ENCODE assay signal across 17 mouse cellular contexts in genomic region chr4:133065894-133066386, GRCm38 (mm10). TPM values are rescaled to one million over a fixed set of nuclear protein-coding genes. Genes with fewer than 3 reads are reported as not detected.
DNase-seq lines count a peak whose midpoint lies in the region; ATAC-seq and TF ChIP-seq lines count a peak whose summit lies in the region.
"Had no signal": no experiment of that assay in that cellular context is flagged by ENCODE, and none has a peak within 500 bp of the region (broad histone marks: within the 10 kb centered on the region; RNA-seq: fewer than 3 reads in every experiment).

No protein-coding gene starts in this region.

- intact Hi-C loops in heart, postnatal 36 days (cut with DNase I) = no loop called here
- intact Hi-C loops in left cerebral cortex, adult 2 months (cut with DNase I) = no loop called here
- intact Hi-C loops in left cerebral cortex, postnatal 4 days (cut with DNase I) = no loop called here
- intact Hi-C loops in left cerebral cortex, postnatal 36 days (cut with DNase I) = no loop called here

- H3K36me3 ChIP-seq in neural tube, embryonic 15.5 days = peaks cover 75% of the 10 kb centered on the region

- no peaks in the 10 kb centered on the region for H3K27me3 ChIP-seq in neural tube, embryonic 15.5 days (replicated peaks)
- H3K27me3 ChIP-seq: embryonic facial prominence, embryonic 15.5 days; stomach, embryonic 15.5 days had no signal

- WGBS in neural tube, embryonic 15.5 days = 93% methylated on average over 14 of the region's 14 CpGs

- H3K9me3 ChIP-seq in neural tube, embryonic 15.5 days (replicated peaks) = no peaks in the 10 kb centered on the region
- H3K9me3 ChIP-seq: embryonic facial prominence, embryonic 15.5 days; hindbrain, embryonic 10.5 days; stomach, embryonic 15.5 days had no signal

- ATAC-seq in neural tube, embryonic 15.5 days (ENCODE audit: low FRiP score) = no peak
- ATAC-seq: forebrain, embryonic 14.5 days had no signal

- peak; percentile 91 for DNase-seq in heart, adult 11 months
- no peak for DNase-seq in heart, postnatal 36 days
- no peak for DNase-seq in left cerebral cortex, adult 2 months (ENCODE audit: extremely low spot score in 1 of 2, low spot score in 2 of 2)
- no peak for DNase-seq in left cerebral cortex, postnatal 4 days
- peak; percentile 35 for DNase-seq in thymus, postnatal 14 days
- no peak for DNase-seq in thymus, postnatal 0 days (ENCODE audit: low spot score)
- no peak for DNase-seq in left cerebral cortex, postnatal 36 days (ENCODE audit: low spot score in 2 of 2)
- DNase-seq: adrenal gland, adult 2 months; cerebellum, adult 18-20 months; kidney, postnatal 14 days; right cerebral cortex, adult 18-20 months had no signal

- TF ChIP-seq CTCF in left cerebral cortex, adult 2 months (IDR thresholded peaks at IDR 0.05) = peak; percentile 11

- no peak overlapping the region for H3K4me2 ChIP-seq in neural tube, embryonic 15.5 days
- H3K4me2 ChIP-seq: embryonic facial prominence, embryonic 15.5 days; heart, embryonic 11.5 days; stomach, embryonic 15.5 days had no signal

- no peak overlapping the region for H3K27ac ChIP-seq in left cerebral cortex, adult 2 months
- no peak overlapping the region for H3K27ac ChIP-seq in neural tube, embryonic 15.5 days (replicated peaks)
- H3K27ac ChIP-seq: embryonic facial prominence, embryonic 15.5 days; hindbrain, embryonic 10.5 days; stomach, embryonic 15.5 days had no signal

- no peak overlapping the region for H3K9ac ChIP-seq in neural tube, embryonic 15.5 days (replicated peaks)
- H3K9ac ChIP-seq: embryonic facial prominence, embryonic 15.5 days; stomach, embryonic 15.5 days had no signal

- H3K4me3 ChIP-seq in left cerebral cortex, adult 2 months = no peak overlapping the region
- H3K4me3 ChIP-seq in neural tube, embryonic 15.5 days (replicated peaks) = no peak overlapping the region
- H3K4me3 ChIP-seq: embryonic facial prominence, embryonic 15.5 days; hindbrain, embryonic 10.5 days; stomach, embryonic 15.5 days had no signal

- H3K4me1 ChIP-seq in neural tube, embryonic 15.5 days = peaks cover 20% of the 10 kb centered on the region
- H3K4me1 ChIP-seq: stomach, embryonic 15.5 days had no signal

RNA-seq across cellular contexts. Expression of gene Ahdc1, which starts 54.9 kb away (rescaled TPM):
- 10 to 100 TPM; 41.9 to 50.8 TPM for total RNA-seq in heart, postnatal 36 days (2021)
- 100 to 1,000 TPM; 108 to 132 TPM for total RNA-seq in left cerebral cortex, adult 2 months (2021)
- 100 to 1,000 TPM in 1 of 2 experiments, 10 to 100 TPM in 1; 94.1 to 102 TPM for total RNA-seq in left cerebral cortex, postnatal 4 days (2021)
- polyA plus RNA-seq in thymus, postnatal 0 days (2015; fragmentation: Nextera tagmentation; extraction: Ambion mirVana) = 5.3 and 8.0 TPM in 2 replicates
- polyA plus RNA-seq in neural tube, embryonic 15.5 days (2015; fragmentation: Nextera tagmentation; extraction: Ambion mirVana) = 11.0 TPM in 2 replicates
- total RNA-seq in left cerebral cortex, postnatal 36 days (2021) = 100 to 1,000 TPM in 1 of 2 experiments, 10 to 100 TPM in 1; 91.3 to 110 TPM

Comparison
In these comparisons a context has a peak if more than half of its experiments do, and no peak if none do; other contexts are left out.
1. DNase-seq: peak in heart, adult 11 months (single experiment) and thymus, postnatal 14 days (single experiment); none in heart, postnatal 36 days (0 of 2), left cerebral cortex, adult 2 months (0 of 2), left cerebral cortex, postnatal 4 days (single experiment), thymus, postnatal 0 days (single experiment) and left cerebral cortex, postnatal 36 days (0 of 2).